Mouse (Mus musculus): ENCODE results near the gene Tfip11. TPM values are rescaled to one million over a fixed set of nuclear protein-coding genes. Genes with fewer than 3 reads are reported as not detected.

The Tfip11 gene
- total and polyA plus RNA-seq, 3 experiments: 34.6 to 44.7 TPM; not detected in 1

DNA sequence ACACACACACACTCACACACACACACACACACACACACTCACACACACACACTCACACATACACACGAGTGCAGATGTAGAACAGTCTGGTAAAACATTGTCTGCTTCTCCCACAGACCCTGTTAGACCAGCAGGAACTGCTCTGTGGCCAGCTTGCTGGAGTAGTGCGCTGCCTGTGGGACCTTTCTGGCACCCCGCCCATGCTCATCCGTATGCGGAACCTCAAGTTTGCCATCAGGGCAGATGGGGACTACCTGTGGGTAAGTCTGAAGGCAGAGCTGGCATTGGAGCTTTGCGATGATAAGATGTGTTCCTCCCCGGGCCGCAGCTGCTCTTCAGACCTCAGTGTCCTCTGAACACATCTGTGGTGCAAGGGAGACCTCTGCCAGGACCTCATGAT is 23.0 kb downstream of the Tfip11 start:
- Histone ChIP-seq H3K27me3 (ENCODE audit: control insufficient read depth in 1 of 2, insufficient read depth in 2 of 2, low read length in 2 of 2) (no peaks in the 10 kb centered on the region), H3K4me1 (ENCODE audit: control insufficient read depth in 1 of 2, insufficient read depth in 2 of 2, low read length in 2 of 2) (peaks cover 0 to 8% of the 10 kb centered on the region in 2 experiments; a peak in 1 of 4 replicates), H3K4me3 (ENCODE audit: control insufficient read depth in 1 of 2, insufficient read depth in 1 of 2, low read depth in 2 of 2, low read length in 2 of 2) (no peak overlapping the region), H3K79me2 (ENCODE audit: control insufficient read depth, insufficient read depth, low read length, poor library complexity) (peaks cover 5% of the 10 kb centered on the region; the same call in 1 of the 2 replicates), H3K9me3 (replicated peaks; ENCODE audit: insufficient read depth, low read length) (no peaks in the 10 kb centered on the region), H3K9ac (ENCODE audit: control insufficient read depth, low read depth, low read length, poor library complexity, severe bottlenecking) (no peak overlapping the region), H3K36me3 (ENCODE audit: control insufficient read depth in 1 of 2, insufficient read depth in 2 of 2, low read length in 2 of 2) (no peaks in the 10 kb centered on the region; a peak in 1 of 4 replicates), H3K27ac (ENCODE audit: control insufficient read depth, low read depth, low read length) (no peak overlapping the region)
- no peak for TF ChIP-seq MEF2A (IDR thresholded peaks at IDR 0.05; ENCODE audit: extremely low read depth, insufficient replicate concordance, low read depth, low read length, poor library complexity, severe bottlenecking)
- no peak for TF ChIP-seq UBTF (IDR thresholded peaks at IDR 0.05; ENCODE audit: borderline replicate concordance, insufficient read depth, low read depth, low read length)
- TF ChIP-seq RAD21 (IDR thresholded peaks at IDR 0.05; ENCODE audit: low read depth, low read length): no peak
- no peak for DNase-seq (ENCODE audit: low read depth, low spot score)

DNA sequence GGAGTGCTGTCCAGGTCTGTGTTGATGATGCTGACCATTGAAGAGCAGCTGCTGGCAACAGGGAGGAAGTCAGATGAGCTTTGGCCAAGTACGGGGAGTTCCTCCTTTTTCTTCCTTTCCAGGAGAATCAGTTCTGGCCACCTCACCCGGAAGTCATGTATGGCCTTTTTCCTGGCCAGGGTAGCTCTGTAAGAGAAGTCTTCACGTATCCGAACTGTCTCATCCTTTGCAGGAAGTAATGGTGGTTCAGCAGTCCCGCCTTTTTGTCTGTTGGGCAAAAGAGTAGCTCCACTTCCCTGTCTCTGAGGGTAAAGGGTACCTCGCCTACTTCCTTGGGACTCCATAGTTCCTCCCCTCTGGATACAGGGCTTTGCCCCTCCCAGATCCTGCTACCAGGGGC is 29.3 kb downstream of the Tfip11 start:
- H3K4me1 ChIP-seq (ENCODE audit: control insufficient read depth in 1 of 2, insufficient read depth in 2 of 2, low read length in 2 of 2): 0 out of 4 replicates have a peak, but pooled peaks cover 0 to 5% of the 10 kb centered on the region in 2 experiments
- H3K4me3 ChIP-seq (ENCODE audit: control insufficient read depth in 1 of 2, insufficient read depth in 1 of 2, low read depth in 2 of 2, low read length in 2 of 2): no peak overlapping the region
- no peaks in the 10 kb centered on the region for H3K9me3 ChIP-seq (replicated peaks; ENCODE audit: insufficient read depth, low read length)
- H3K36me3 ChIP-seq (ENCODE audit: control insufficient read depth in 1 of 2, insufficient read depth in 2 of 2, low read length in 2 of 2): peaks cover 0 to 3% of the 10 kb centered on the region in 2 experiments; a peak in 2 of 4 replicates
- DNase-seq (ENCODE audit: low read depth, low spot score): no peak
- H3K79me2 ChIP-seq (ENCODE audit: control insufficient read depth, insufficient read depth, low read length, poor library complexity): no peaks in the 10 kb centered on the region
- H3K27ac ChIP-seq (ENCODE audit: control insufficient read depth, low read depth, low read length): no peak overlapping the region
- H3K27me3 ChIP-seq (ENCODE audit: control insufficient read depth in 1 of 2, insufficient read depth in 2 of 2, low read length in 2 of 2): no peaks in the 10 kb centered on the region
- H3K9ac ChIP-seq (ENCODE audit: control insufficient read depth, low read depth, low read length, poor library complexity, severe bottlenecking): no peak overlapping the region
- TF ChIP-seq TAL1 (IDR thresholded peaks at IDR 0.05; ENCODE audit: low read length) (no peak), MYB (IDR thresholded peaks at IDR 0.05; ENCODE audit: low read depth, low read length) (no peak), GATA1 (IDR thresholded peaks at IDR 0.05; ENCODE audit: low read depth, low read length) (no peak), ZNF384 (IDR thresholded peaks at IDR 0.05; ENCODE audit: low read depth, low read length) (no peak), MXI1 (IDR thresholded peaks at IDR 0.05; ENCODE audit: low read depth, low read length) (no peak), ZMIZ1 (IDR thresholded peaks at IDR 0.05; ENCODE audit: low read depth, low read length) (no peak), POLR2AphosphoS5 (IDR thresholded peaks at IDR 0.05; ENCODE audit: borderline replicate concordance, low read depth, low read length) (no peak)

DNA sequence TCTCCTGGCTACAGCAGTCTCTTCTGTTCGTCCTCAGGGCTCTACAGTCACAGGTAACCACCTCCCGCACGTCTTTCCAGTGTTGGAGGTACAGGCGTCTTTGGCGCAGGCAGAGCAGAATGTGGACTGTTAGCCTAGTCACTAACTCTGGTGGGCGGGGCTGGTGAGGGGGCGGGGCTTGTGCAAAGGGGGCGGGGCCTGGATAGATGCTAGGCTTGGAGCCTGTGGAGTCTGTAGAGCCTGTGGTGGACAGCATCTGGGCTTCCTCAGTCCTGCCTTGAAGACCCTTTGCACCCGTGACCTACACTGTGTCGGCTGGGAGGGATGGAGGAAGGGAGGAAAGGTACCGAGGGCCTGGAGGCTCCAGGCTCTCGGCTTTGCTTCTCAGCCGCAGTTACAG is 29.8 kb downstream of the Tfip11 start, which contains the start of gene Gm6583:
Gene Gm6583, minus strand, starts transcription at position 124 of the 400 bp plus-strand sequence.
- H3K9ac ChIP-seq (ENCODE audit: control insufficient read depth, low read depth, low read length, poor library complexity, severe bottlenecking): no peak within 1 kb of the TSS
- no peak for TF ChIP-seq MAZ (IDR thresholded peaks at IDR 0.05; ENCODE audit: low read depth, low read length)
- no peak for TF ChIP-seq TCF12 (IDR thresholded peaks at IDR 0.05; ENCODE audit: low read depth, low read length)
- TF ChIP-seq ZKSCAN1 (IDR thresholded peaks at IDR 0.05; ENCODE audit: low read depth, low read length): no peak
- no peak for TF ChIP-seq ZMIZ1 (IDR thresholded peaks at IDR 0.05; ENCODE audit: low read depth, low read length)
- TF ChIP-seq POLR2AphosphoS5 (IDR thresholded peaks at IDR 0.05; ENCODE audit: borderline replicate concordance, low read depth, low read length): no peak
- TF ChIP-seq MYC (IDR thresholded peaks at IDR 0.05; ENCODE audit: low read depth, low read length): no peak
- TF ChIP-seq EP300 (IDR thresholded peaks at IDR 0.05; ENCODE audit: low read depth in 1 of 2, low read length in 2 of 2): no peak
- no peak for TF ChIP-seq KAT2A (conservative IDR thresholded peaks at IDR 0.05; ENCODE audit: low read depth, low read length)
- H3K27me3 ChIP-seq (ENCODE audit: control insufficient read depth in 1 of 2, insufficient read depth in 2 of 2, low read length in 2 of 2): no peaks in the 10 kb centered on the region
- 0 out of 4 replicates have a peak, but pooled peaks cover 0 to 5% of the 10 kb centered on the region in 2 experiments for H3K4me1 ChIP-seq (ENCODE audit: control insufficient read depth in 1 of 2, insufficient read depth in 2 of 2, low read length in 2 of 2)
- no peak within 1 kb of the TSS for H3K4me3 ChIP-seq (ENCODE audit: control insufficient read depth in 1 of 2, insufficient read depth in 1 of 2, low read depth in 2 of 2, low read length in 2 of 2)
- DNase-seq (ENCODE audit: low read depth, low spot score): no peak
- no peaks in the 10 kb centered on the region for H3K79me2 ChIP-seq (ENCODE audit: control insufficient read depth, insufficient read depth, low read length, poor library complexity)
- H3K36me3 ChIP-seq (ENCODE audit: control insufficient read depth in 1 of 2, insufficient read depth in 2 of 2, low read length in 2 of 2): peaks cover 0 to 3% of the 10 kb centered on the region in 2 experiments; a peak in 2 of 4 replicates
- H3K27ac ChIP-seq (ENCODE audit: control insufficient read depth, low read depth, low read length): no peak within 1 kb of the TSS
- H3K9me3 ChIP-seq (replicated peaks; ENCODE audit: insufficient read depth, low read length): no peaks in the 10 kb centered on the region
